Mouse (Mus musculus) forelimb bud, embryonic 11.5 days (tissue): ENCODE measurements around the gene Psmc4.

Experiments used
- DNase-seq: peaks from one replicate; pipeline ENCODE4 v3.0.0-alpha.2; 2012; ENCODE audit warnings: low read depth, low spot score

Psmc4 gene

DNA sequence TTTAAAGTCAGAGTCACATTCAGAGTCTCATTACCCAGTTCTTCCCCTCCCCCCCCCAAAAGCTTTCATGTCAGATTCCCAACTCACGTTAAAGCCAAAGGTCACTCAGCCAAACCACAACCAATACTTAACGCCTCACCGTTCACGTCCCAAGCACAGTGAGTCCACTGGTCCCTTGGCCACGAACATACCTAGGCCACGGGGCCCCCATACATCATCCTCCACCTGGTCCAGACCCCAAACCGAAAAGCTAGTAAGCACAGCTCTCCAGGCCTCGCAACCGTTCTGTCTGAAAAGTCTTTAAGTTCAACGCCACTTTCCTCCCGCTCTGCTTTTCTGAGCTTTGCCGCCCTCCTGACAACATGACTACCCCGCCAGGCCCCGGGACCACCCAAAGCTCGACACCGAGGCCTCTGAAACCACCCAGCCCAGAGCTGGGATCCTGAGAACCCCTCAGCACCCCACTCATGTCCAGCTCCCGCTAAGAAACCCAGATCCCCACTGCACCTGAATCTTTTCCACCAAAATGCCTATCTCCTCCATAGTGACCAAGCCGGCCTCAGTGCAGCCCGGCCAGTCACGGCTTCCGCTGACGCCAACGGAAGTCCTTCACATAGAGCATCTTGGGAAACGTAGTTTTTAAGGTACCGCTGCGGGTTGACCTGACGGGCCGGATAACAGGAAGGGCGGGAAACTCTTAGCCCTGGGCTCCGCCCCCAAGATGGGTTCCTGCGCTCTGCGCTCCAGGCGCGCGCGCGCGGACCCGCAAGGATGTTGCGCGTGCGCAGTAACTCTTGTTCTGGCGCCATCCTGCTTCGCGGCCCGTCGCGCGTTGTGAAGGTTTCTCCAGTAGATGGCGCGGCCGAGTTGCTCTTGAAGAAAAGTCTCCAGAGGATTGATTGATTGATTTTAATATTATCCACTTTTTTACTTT is at the start of gene Psmc4:
Psmc4 (minus strand) TSS at position 626 of the 934 bp plus-strand sequence.
- peak; percentile 99 for DNase-seq

DNA sequence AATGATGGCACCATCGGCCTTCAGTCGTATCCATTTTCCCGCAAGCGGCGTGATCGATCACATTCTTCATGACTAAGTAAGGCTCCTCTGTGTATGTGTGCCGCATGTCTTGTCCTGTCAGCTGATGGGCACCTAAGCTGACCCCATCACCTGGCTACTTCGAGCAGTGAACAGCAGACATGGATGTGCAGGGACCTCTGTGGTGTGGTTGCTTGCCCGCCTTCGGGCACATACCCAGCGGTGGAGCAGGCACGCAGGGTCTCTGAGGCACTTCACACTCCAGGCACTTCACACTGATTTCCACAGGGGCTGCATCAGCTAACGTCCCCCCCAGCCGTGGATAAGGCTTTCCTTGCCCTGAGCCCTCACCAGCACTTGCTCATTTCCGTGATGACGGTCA is 49.2 kb upstream of the Psmc4 start:
- DNase-seq, result no peak

DNA sequence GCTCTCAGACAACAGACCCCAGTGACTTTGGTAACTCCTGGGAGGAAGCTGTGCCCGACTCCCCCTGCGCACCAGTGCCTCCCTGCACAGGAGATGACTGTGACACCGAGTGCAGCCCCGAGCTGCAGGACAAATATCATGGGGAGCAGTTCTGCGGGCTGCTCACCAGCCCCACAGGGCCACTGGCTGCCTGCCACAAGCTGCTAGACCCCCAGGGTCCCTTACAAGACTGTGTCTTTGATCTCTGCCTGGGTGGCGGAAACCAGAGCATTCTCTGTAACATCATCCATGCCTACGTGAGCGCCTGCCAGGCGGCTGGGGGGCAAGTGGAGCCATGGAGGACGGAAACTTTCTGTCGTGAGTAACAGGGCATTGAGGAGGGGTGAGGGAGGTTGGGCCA is 43.6 kb upstream of the Psmc4 start:
- no peak for DNase-seq

DNA sequence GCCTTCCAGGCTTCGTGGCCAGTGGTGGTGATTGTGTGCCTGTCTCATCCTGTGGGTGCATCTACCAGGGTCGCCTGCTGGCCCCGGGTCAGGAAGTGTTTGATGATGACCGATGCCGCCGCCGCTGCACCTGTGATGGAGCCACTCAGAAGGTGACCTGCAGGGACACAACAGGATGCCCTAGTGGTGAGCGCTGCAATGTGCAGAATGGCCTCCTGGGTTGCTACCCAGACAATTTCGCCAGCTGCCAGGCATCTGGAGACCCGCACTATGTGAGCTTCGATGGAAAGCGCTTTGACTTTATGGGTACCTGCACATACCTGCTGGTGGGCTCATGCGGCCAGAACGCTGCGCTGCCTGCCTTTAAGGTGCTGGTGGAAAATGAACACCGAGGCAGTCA is 36.3 kb upstream of the Psmc4 start:
- no peak for DNase-seq

GRCm38 (mm10) chr7:28084215-28084614 is 34.3 kb upstream of the Psmc4 start:
- DNase-seq, result peak; percentile 49

DNA sequence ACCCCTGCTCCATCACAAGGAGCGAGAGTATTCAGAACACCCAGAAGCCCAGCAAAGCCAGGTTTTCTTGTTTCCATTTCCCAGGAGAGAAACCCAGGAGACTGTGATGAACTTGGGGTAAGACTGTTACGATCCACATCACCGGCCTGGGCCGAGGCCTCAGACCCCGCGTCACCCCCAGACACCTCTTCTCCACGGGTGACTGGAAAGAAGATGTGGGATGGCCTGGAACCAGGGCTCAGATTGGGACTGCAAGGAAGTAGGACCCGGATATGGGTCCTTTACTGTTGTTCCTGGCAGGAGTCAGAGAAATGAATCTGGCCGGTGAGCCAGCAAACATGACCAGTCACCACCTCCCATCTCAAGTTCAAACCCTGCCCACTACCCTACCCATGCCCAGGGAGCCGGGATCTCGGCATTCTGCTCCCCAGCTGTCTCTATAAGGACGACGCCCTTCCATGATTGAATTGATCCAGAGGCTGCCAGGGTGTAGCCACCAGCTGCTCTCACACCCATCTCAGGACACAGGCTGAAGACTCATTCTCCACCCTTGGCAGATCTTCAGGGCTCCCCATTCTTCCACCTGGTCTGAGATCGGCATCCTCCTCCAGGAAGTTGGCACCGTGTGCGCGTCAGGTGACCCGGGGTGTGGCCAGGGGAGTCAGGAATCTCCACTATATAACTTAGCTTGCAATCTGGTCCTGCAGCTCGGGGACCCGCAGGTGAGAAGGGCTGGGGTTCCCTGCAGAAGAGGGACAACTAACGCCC is 20.8 kb upstream of the Psmc4 start, which contains the start of gene Fcgbp:
Fcgbp (plus strand) TSS at position 706 of the 768 bp plus-strand sequence.
- no peak for DNase-seq

DNA sequence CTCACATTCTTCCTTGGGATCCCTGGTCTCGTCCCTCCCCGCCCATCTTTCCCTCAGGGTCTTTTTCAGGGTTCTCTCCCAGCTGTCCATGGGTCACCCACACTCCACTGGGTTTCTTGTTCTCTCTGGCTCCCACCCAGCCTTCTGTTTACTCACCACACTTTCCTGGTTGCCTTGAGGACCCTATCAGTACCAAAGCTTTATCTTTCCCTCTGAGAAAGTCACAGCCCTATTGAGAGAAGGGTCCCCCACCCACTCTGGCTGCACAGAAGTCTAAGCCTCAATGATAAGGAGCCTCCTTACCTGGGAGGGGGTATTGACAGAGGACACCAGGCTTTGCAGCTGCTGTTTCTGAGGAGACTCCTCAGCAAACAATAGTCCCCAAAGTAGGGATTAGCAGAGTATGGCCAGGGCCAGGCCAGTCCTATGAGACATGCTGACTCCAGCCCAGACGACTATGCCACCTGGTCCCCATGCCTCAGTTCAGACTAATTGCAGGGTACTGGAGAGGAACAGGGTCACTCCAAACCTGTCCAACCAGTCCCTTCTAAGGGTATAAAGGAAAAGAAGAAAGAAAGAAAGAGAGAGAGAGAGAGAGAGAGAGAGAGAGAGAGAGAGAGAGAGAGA is 19.8 kb upstream of the Psmc4 start:
- DNase-seq, result no peak

DNA sequence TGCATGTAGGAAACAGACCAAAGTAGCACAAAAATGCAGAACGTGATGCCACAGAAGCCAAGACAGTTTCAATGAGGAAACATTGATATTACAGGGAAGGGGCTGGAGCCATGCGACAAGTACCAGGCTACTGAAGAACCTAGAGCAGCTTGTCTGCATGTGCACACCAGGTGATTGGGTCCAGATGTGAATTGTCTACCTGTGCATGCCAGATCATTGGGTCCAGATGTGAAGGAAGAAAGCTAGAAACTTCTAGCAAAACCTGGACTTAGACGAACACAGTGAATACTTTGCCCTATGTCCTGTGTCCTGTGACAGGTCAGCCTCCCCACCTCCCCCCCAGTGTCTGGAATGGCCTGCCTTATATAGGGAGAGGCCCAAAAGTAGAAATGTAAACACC is 18.8 kb upstream of the Psmc4 start:
- DNase-seq, result peak; percentile 49

GRCm38 (mm10) chr7:28059972-28060371 is 10.1 kb upstream of the Psmc4 start:
- DNase-seq, result no peak

GRCm38 (mm10) chr7:28053046-28053930 is 3.4 kb upstream of the Psmc4 start:
- no peak for DNase-seq

- DNase-seq, result no peak
These were observed 683 bp upstream of the Psmc4 start for GRCm38 (mm10) chr7:28050584-28050983.

DNA sequence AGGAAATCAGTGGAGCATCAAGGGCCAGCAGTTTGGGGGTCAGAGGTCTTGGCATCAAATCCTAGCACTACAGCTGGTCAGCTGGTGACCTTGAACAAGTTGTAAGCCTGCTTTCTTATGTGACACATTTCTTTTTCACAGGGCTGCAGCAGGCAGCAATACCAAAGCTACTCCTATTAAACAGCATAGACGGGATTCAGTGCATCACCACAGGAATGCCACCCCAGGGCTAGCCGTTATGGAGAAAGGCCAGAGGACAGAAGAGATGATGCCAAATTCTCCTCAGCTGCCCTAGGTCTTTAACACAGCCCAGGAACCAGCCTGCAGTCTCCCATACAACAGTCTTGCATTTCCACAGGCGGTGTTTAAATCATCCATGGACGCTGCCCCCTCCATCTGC is 5.4 kb downstream of the Psmc4 start:
- DNase-seq, result no peak

DNA sequence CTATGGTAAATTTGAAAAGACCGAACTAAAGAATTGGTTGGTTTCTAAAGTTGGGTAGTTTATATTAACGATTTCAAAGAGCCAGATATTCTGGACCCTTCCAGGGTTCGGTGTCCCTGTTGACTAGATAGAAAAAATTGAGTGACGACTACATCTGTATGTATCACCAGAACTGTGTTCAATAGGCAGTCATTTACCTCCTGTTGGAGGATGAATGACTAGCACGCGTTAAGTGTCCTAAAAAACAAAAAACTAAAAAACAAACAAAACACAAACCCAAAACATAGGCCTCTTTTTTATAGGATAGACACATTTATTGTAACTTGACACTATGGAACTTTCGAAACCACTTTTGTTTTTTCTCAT is 35.5 kb downstream of the Psmc4 start:
- no peak for DNase-seq

DNA sequence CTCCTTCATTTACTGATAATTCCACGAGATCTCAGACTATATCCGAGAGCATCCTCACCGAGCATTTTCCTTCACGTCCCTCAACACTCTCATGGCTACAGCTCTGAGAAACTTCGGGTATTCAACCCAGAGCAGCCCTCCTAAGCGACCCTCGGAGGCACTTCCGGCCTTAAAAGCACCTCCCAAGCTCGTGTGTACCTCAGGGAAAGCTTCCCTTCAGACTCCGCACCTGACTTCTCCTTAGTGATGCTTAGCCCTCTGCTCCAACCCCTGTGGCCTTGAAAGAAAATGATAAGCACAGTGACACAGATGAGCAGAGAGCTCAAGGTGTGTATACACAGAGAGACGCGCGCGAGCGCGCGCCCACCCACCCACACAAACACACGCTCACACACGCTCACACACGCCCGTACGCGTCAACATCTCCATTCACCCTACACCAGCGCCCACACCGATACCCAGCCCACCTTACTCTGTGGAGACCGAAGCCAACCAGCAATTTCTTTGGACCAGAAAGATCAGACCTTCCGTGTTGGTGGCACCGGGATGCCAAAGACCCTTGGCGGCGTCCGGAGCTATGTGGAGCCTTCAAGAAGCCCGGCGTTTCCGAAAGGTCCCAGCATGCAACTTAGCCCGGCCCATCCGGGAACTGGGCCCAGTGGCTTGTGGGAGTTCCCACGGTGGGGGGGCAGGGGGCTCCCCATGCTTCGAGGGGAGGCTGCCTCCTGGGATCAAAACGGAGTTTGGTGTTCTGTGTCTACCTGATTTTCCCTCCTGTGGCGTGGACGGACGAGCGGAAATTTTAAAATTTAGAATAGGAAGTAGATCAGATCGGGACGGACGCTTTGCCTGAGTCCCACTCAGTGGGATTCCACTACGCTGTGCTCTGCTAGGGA is 36.1 kb downstream of the Psmc4 start, which contains the start of gene Zfp850:
Zfp850 (minus strand) TSS at position 567 of the 896 bp plus-strand sequence.
- peak; percentile 71 for DNase-seq

DNA sequence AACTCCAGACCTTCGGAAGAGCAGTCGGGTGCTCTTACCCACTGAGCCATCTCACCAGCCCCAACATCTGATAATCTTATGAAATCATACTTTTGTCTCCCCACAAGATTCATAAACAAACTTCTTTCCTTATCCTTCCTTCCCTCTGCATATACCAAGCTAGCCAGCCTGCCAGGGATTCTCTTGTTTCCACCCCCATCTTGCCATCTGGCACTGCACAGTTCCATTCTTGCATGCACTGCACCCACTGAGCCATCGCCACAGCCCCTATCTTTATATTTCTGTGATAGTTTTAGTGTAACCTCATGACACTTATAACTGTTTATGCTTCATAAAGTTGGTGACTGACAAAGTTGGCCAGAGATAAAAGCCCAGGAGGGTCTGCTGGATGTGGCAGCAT is 39.6 kb downstream of the Psmc4 start:
- DNase-seq, result no peak
